Mouse (Mus musculus) C2C12 (cell line): ENCODE data around the gene Adarb2.

Experiments
- CEBPB ChIP-seq: IDR thresholded peaks from one replicate; pipeline ENCODE4 v1.6.1; 2011; ENCODE audit warnings: low read depth, mild to moderate bottlenecking, control low read depth, moderate library complexity
- CTCF ChIP-seq: IDR thresholded peaks from one replicate; pipeline ENCODE4 v1.5.1; 2011; ENCODE audit not compliant: control insufficient read depth, insufficient read depth, insufficient read length
- FOSL1 ChIP-seq: IDR thresholded peaks from one replicate; pipeline ENCODE4 v1.8.0; 2011; ENCODE audit warnings: mild to moderate bottlenecking, low read length; ENCODE audit not compliant: poor library complexity, insufficient read depth, severe bottlenecking
- MAX ChIP-seq: IDR thresholded peaks from one replicate; pipeline ENCODE4 v1.6.1; 2011; ENCODE audit warnings: mild to moderate bottlenecking, control low read depth
- MYOD1 ChIP-seq: IDR thresholded peaks from one replicate; pipeline ENCODE4 v1.6.1; 2011; ENCODE audit warnings: low read depth; ENCODE audit not compliant: control insufficient read depth, insufficient read length
- MYOG ChIP-seq: IDR thresholded peaks from one replicate; pipeline ENCODE4 v1.6.1; 2011; ENCODE audit not compliant: control insufficient read depth, insufficient read length; ENCODE audit errors: extremely low read depth
- USF1 ChIP-seq: IDR thresholded peaks from one replicate; pipeline ENCODE4 v1.6.1; 2011; ENCODE audit warnings: low read depth, mild to moderate bottlenecking, control low read depth, moderate library complexity

- TF ChIP-seq CTCF (no peak), MYOD1 (no peak), USF1 (no peak), MYOG (no peak), MAX (no peak), CEBPB (no peak), FOSL1 (no peak)
Measured at GRCm38 (mm10) chr13:8605645-8606044, 403.0 kb downstream of the Adarb2 start.
